Mouse (Mus musculus): ENCODE results near the gene Phf19.

The Phf19 gene

DNA sequence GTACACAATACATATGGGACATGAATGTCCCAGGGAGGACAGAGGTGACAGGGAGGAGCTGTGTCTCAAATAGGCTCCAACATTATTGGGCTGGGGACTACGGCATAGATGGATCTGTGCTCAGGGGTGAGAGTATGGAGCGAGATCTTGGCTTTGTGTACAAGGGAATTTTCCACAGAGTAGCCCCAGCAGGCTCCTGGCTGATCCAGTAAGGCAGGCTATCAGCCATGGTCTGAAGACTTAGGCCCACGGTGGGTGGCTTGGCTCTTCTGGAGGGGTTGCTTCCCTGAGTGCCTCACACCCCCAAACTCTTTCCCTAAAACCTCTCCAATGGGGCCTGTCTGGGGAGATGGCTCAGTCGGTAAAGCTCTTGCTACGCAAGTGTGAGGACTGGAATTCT is 26.4 kb upstream of the Phf19 start:
- DNase-seq (ENCODE audit: low read depth in 1 of 2, low spot score in 2 of 2), result no peak

- DNase-seq (ENCODE audit: low read depth in 1 of 2, low spot score in 2 of 2), result no peak
Observed at GRCm38 (mm10) chr2:34938269-34939208, 24.7 kb upstream of the Phf19 start.

GRCm38 (mm10) chr2:34937460-34937859 is 23.6 kb upstream of the Phf19 start:
- no peak for DNase-seq (ENCODE audit: low read depth in 1 of 2, low spot score in 2 of 2)

DNA sequence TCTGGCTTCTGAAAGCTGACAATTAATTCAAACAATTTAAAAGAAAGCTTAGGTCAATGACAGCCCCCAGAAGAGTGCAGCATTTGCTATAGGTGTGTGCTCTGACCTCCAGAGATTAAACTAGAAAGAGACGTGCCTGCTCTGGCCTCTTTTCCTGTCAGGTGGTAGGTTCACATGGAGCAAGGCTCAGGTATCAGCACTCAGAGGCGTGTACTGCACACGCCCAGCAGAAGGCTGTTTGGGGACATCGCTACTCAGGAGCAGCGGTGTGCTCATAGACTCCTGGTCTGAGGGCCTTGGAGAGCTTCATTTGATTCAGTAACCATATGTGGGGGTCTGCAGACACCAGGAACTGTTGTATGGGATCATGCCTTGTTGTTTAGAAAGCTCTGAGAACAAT is 13.5 kb upstream of the Phf19 start:
- DNase-seq (ENCODE audit: low read depth in 1 of 2, low spot score in 2 of 2), result no peak

DNA sequence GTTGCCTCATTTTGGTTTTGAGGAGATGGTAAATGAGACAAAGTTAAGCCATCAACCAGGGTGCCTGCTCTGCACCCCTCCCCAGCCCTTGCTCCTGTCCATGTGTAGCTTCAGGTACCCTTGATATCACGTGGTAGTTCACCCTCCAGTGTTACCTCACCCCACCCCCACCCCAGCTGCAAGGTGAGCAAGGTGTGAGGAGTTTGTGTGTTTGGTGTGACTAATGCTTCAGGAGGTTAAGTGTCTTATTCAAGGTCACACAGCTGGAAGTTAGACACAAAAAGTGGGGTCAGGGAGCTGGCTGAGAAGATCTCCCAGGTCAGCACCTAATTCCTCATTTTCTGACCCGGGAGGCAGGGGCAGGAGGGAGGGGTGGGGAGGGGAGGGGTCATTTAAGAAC is 8.9 kb upstream of the Phf19 start:
- no peak for DNase-seq (ENCODE audit: low read depth in 1 of 2, low spot score in 2 of 2)

GRCm38 (mm10) chr2:34920144-34920543 is 6.3 kb upstream of the Phf19 start:
- no peak for DNase-seq (ENCODE audit: low read depth in 1 of 2, low spot score in 2 of 2)

DNA sequence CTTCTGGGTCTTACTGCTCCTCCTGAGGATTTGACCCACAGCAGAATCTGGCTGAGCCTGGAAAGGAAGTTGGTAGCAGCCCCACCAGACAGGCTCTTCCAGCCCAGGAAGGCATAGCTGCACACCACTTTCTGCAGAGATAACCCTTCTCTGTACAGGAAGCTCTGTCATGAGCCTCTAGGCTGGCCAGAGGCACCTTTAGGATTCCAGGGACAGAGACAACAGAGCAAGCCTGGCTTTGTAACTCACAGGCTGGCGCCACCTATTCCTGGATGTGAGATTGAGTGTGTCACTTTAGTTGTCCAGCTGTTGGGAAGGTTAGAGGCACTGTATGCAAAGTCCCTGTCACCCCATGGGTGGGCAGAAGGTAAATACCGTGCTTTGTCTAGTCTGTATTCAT is 1.3 kb upstream of the Phf19 start:
- DNase-seq (ENCODE audit: low read depth in 1 of 2, low spot score in 2 of 2), result no peak

DNA sequence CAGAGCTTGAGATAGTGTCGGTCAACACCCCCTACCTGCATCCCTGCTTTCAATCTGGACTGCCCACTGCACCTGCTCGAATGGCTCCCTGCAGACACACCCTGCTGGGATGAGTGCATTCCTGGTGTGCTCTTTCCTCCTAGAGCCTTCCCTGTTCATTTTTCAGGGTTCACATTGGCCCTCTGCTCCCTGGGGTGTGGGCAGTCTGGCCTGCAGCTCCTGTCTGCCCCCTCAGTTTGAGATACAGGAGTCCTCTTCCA is 927 bp upstream of the Phf19 start:
- DNase-seq (ENCODE audit: low read depth in 1 of 2, low spot score in 2 of 2), result no peak

- DNase-seq (ENCODE audit: low read depth in 1 of 2, low spot score in 2 of 2), result no peak
Observed at GRCm38 (mm10) chr2:34914069-34914822, 420 bp upstream of the Phf19 start.

- DNase-seq (ENCODE audit: low read depth in 1 of 2, low spot score in 2 of 2), result no peak
Observed at GRCm38 (mm10) chr2:34912613-34913012, 1.2 kb downstream of the Phf19 start.

DNA sequence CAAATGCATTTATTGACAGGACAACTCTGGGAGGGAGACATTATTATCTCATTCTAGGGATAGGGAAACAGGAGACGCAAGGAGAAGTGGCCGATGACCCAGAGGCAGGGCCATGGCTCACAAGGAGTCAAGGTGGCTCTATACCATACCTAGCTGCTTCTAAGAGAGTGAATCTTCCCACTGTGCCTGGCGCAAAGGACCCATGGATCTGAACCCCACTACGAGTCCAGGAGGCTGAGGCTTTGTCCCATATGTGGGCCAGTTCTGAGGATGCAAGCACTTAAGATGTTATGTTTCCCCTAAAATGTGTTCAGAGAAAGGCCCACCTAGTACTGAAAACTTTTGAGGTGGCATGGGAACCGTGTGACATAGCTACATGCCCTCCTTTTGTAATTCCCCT is 2.0 kb downstream of the Phf19 start:
- no peak for DNase-seq (ENCODE audit: low read depth in 1 of 2, low spot score in 2 of 2)

DNA sequence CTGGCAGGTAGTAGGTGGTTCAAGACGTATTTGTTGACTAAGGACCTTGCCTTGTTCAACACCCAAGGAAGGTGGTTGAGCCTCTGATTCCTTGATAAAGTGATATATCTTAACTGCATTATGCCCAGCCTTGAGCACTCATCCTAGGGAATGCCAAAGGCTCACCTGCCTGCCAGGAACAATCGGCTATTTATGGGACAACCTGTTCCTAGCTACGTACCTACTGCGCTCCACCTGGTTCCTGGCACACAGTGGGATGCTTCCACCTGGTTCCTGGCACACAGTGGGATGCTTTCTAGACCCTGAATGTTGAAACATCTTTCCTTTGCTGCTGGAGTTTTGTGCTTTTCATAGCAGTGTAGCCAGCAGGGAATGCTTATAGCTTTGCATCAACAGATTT is 4.1 kb downstream of the Phf19 start:
- no peak for DNase-seq (ENCODE audit: low read depth in 1 of 2, low spot score in 2 of 2)

DNA sequence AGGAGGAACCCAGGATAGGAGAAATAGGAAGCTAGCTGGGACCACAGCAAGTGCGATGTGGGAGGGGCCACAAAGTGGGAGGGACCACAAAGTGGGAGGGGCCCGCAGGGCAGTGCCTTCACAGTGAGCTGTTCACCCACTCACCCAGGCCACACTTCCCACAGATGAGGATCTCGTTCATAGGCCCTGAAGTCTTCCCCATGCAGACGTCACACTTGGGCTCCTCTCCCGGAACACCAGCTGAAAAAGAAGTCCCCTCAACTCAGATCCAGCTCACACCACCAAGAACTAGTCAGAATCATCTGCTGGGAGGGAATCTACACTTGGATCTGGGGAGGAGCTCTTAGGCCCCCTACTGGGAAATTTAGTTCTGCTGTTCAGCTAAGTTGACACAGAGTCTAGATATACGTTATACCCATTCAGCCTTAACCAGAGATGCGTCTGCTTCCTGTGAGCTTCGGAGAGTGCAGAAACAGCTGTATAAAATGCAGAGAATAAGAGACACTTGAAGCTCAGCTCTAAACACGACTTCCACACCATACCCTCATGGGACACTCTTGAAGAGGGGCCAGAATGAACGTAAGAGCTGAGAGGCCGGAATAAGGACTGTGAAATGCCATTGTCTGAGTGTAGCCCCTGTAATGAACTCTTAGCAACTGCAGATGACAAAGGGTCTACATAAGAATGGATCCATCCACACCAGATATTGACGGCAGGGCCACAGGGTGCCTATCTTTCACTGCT is 6.8 kb downstream of the Phf19 start:
- DNase-seq (ENCODE audit: low read depth in 1 of 2, low spot score in 2 of 2), result peak; percentile 48 to 80

DNA sequence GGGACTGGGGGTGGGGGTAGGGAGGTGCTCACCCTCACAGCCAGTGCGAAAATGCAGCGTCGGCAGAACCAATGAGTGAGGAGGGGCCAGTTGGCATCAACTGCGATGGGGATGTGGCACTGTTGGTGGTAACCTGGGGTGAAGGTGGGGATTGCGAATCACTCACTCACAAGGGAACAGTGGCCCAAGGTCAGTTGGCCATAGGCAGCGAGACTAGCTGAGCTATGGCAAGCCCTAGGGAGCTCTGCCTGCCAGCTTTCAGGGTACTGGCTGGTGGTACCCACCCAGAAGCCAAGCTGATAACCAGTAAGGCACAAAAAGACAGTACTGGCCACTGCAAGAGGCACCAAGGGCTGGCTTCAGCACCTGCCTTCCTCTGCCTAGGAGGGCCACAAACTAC is 7.4 kb downstream of the Phf19 start:
- DNase-seq (ENCODE audit: low read depth in 1 of 2, low spot score in 2 of 2), result no peak

DNA sequence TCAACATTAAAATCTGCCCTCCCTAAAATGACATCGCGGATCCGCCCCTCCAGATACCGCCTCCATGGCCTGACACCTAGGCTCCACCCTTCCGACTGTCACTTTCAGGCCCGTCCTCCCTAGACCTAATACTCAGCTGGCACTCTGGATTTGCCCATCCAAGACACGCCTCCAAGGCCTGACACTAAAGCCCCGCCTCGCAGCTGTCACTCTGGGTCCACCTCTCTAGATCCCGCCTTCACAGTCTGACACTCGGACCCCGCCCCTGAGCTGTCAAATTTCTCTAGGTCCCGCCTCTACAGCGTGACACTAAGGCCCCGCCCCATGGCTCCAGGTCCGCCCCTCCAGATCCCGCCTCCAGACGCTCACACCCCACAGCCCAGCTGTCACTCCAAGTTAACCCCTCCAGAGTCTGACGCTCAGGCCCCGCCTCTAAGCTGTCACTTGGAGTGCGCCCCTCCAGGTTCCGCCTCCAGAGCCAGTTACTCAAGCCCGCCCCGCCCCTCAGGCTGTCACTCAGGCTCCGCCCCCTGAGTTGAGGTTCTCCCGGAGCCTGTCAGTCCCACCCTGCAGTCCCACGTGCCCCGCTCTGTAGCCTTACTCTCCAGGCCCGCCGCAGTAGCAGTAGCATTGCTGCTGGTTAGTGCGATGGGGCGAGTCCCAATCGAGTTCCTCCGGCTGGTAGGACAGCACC is 8.8 kb downstream of the Phf19 start:
- DNase-seq (ENCODE audit: low read depth in 1 of 2, low spot score in 2 of 2), result peak; percentile 99

DNA sequence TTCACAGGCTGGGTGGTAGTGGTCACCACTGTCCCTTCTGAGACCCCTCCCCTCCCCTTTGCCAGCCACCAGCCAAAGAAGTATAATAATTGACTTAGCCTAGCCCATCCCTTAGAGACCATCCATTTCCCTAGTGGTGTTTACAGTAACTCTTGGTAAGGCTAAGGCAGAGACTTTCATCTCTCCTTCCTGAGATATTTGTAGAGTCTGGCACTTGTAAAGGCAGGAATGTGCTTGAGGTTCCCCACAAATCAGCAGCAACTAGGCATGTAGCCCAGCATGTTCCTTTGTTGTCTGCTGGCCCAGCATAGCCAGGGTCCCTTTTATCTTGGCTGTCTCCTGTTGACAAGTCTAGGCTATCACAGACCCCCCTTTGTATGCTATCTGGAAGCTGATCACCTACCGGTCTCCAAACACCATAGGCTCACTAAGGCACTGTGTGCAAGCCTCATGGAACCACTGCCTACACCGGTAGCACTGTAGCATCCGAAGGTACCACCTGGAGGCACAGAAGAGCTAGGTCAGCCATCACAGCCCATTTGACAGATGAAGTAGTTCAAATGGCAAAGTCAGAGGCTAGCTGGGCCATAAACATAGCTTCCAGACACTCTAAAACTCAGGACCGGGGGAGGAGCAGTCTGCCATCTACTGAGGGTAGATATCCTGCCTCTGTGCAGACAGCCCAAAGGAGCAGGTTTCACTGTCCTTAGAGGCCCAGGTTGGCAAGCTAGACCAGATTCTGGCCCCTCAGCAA is 10.0 kb downstream of the Phf19 start:
- DNase-seq (ENCODE audit: low read depth in 1 of 2, low spot score in 2 of 2), result no peak

- DNase-seq (ENCODE audit: low read depth in 1 of 2, low spot score in 2 of 2), result no peak
Observed at GRCm38 (mm10) chr2:34903191-34903590, 10.6 kb downstream of the Phf19 start.

DNA sequence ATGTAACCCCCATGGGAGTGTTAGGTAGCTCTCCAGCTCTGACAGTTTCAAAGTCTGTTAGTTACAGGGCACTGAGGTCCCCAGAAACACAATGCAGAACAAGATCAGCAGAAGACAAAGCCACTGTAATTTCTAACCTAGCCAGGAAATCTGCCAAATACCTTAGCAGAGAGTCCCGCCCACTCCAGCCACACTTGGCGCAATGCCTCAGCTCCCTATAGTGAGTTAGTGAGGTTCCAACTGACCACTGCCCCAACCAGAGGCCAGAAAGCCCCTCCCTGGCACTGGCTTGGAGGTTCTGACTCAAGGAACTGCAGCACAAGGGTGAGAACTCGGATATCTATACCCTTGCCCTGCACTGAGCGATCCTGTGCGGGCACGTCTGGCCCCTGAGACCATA is 11.1 kb downstream of the Phf19 start:
- DNase-seq (ENCODE audit: low read depth in 1 of 2, low spot score in 2 of 2), result no peak

DNA sequence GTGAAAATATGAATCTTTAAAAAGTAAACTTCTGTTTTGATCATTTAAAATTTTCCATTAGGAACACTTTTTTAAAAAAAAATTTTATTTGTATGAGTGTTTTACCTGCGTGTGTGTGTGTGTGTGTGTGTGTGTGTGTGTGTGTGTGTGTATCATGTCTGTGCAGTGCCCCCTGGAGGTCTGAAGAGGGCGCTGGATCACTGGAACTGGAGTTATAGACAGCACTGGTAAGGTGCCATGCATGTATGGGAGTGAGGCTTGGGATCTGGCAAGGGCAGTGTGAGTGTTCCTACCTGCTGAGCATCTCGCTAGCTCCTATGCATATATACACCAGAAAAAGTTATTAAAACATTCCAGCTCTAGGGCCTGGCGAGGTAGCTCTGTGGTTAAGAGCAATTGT is 12.1 kb downstream of the Phf19 start:
- no peak for DNase-seq (ENCODE audit: low read depth in 1 of 2, low spot score in 2 of 2)

DNA sequence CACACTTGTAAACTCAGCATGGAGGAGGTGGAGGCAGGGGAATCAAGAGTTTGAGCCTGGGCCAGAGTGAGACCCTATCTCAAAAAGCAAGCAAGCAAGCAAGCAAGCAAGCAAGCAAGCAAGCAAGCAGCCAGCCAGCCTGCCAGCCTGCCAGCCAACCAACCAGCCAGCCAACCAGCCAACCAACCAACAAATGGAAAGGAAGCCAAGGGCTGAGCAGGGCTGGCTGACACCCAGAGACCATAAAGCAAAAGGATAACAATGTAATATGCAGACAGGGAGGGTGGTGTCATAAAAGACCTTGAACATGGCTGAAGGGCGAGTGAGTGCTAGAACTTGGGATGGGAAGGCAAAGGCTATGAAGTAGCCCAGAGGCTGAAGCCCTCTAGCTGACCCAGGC is 13.4 kb downstream of the Phf19 start:
- DNase-seq (ENCODE audit: low read depth in 1 of 2, low spot score in 2 of 2), result no peak

DNA sequence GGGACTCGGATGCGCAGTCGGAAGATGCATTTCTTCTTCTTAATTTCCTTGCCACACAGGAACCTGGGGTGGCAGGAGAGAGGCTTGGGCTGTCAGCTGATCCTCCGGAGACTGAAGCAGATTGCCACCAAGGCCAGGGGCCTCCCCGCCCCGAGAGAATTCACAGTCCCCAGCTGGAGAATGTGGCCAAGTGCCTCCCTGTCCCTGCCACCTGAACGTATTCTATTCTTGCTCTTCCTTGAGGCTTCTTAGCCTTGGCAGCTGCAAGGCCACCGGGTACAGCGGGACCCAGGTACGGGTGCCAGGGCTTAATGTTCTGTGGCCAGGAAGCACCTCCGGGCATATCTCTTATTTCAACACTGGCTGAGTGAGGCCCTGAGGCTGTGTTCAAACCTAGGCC is 14.1 kb downstream of the Phf19 start:
- DNase-seq (ENCODE audit: low read depth in 1 of 2, low spot score in 2 of 2), result no peak

Data from monocyte, adult 2 months (primary cell).